Mouse (Mus musculus) limb, embryonic 11.5 days (tissue): ENCODE results near the gene Eif5. TPM values are rescaled to one million over a fixed set of nuclear protein-coding genes. Genes with fewer than 3 reads are reported as not detected.
A peak's percentile ranks its signal among the peaks of the same experiment; 100 is the strongest.

Experiments used
- ATAC-seq: fragments of 200-750 bp; cut with Nextera tagmentation; 2 replicates; pipeline ENCODE4 v1.8.0; 2017; ENCODE audit warnings: low read depth; ENCODE audit not compliant: insufficient number of reproducible peaks, low FRiP score, low TSS enrichment
- DNase-seq: peaks from one replicate; pipeline ENCODE4 v3.0.0-alpha.2; 2015; ENCODE audit warnings: low spot score
- H3K27ac ChIP-seq: fragments of 300-500 bp; sonication (generic); replicated peaks from 2 replicates; pipeline ENCODE4 v1.5.1; 2014; ENCODE audit warnings: low read depth, mild to moderate bottlenecking, low read length
- H3K27me3 ChIP-seq: fragments of 300-500 bp; sonication (generic); 2 replicates; pipeline ENCODE4 v1.6.1; 2014; ENCODE audit warnings: mild to moderate bottlenecking, low read length, mixed read lengths; ENCODE audit not compliant: control insufficient read depth, insufficient read depth
- H3K36me3 ChIP-seq: fragments of 300-500 bp; sonication (generic); 2 replicates; pipeline ENCODE4 v1.6.1; 2014; ENCODE audit warnings: mild to moderate bottlenecking, low read length, moderate library complexity, mixed read lengths; ENCODE audit not compliant: control insufficient read depth, insufficient read depth
- H3K4me1 ChIP-seq: fragments of 300-500 bp; sonication (generic); 2 replicates; pipeline ENCODE4 v1.6.1; 2014; ENCODE audit warnings: low read length, mixed read lengths; ENCODE audit not compliant: control insufficient read depth, insufficient read depth
- H3K4me2 ChIP-seq: fragments of 300-500 bp; sonication (generic); 2 replicates; pipeline ENCODE4 v1.6.1; 2014; ENCODE audit warnings: low read depth, mild to moderate bottlenecking, moderate library complexity; ENCODE audit not compliant: severe bottlenecking
- H3K4me3 ChIP-seq: fragments of 300-500 bp; sonication (generic); 2 replicates; pipeline ENCODE4 v1.5.1; 2014; ENCODE audit warnings: low read depth, low read length
- H3K9ac ChIP-seq: fragments of 300-500 bp; sonication (generic); 2 replicates; pipeline ENCODE4 v1.6.1; 2014; ENCODE audit warnings: mild to moderate bottlenecking, low read length
- H3K9me3 ChIP-seq: fragments of 300-500 bp; sonication (generic); 2 replicates; pipeline ENCODE4 v1.6.1; 2016; ENCODE audit warnings: low read length; ENCODE audit not compliant: control insufficient read depth
- WGBS: fragments of 180-500 bp; shearing (Covaris S2); extraction: QIAGEN DNeasy Blood & Tissue Kit; methylation state at CpG from one replicate; pipeline ENCODE4 v1.1.7; 2014; 5-methylcytosine and 5-hydroxymethylcytosine counted together
- polyA plus RNA-seq: library from polyadenylated mRNA; unstranded; fragments of >200 nt; fragmentation: Nextera tagmentation; extraction: Ambion mirVana; gene quantifications from 2 replicates; pipeline ENCODE4 v1.2.1, GENCODE M21; 2014

Eif5 gene
- polyA plus RNA-seq, 1 experiment from 2014 or later = 666 TPM

- H3K27ac ChIP-seq = peak within 1 kb of the TSS; percentile 79
- H3K4me2 ChIP-seq = peak within 1 kb of the TSS; percentile 82
- DNase-seq = peak; percentile 96
- H3K9ac ChIP-seq = peak within 1 kb of the TSS; percentile 97
- under 1% methylated on average over 64 of the region's 75 CpGs for WGBS
- no peaks in the 10 kb centered on the region for H3K27me3 ChIP-seq
- peak; percentile 98 for ATAC-seq
- H3K9me3 ChIP-seq = no peaks in the 10 kb centered on the region
- H3K36me3 ChIP-seq = no peaks in the 10 kb centered on the region
- H3K4me1 ChIP-seq = peaks cover 3% of the 10 kb centered on the region; the same call in 1 of the 2 replicates
- H3K4me3 ChIP-seq = peak within 1 kb of the TSS; percentile 91
Measured at GRCm38 (mm10) chr12:111574074-111574886, 36.5 kb downstream of the Eif5 start, which contains the start of gene Mark3. Gene Mark3, plus strand, starts transcription at chr12:111574523.

DNA sequence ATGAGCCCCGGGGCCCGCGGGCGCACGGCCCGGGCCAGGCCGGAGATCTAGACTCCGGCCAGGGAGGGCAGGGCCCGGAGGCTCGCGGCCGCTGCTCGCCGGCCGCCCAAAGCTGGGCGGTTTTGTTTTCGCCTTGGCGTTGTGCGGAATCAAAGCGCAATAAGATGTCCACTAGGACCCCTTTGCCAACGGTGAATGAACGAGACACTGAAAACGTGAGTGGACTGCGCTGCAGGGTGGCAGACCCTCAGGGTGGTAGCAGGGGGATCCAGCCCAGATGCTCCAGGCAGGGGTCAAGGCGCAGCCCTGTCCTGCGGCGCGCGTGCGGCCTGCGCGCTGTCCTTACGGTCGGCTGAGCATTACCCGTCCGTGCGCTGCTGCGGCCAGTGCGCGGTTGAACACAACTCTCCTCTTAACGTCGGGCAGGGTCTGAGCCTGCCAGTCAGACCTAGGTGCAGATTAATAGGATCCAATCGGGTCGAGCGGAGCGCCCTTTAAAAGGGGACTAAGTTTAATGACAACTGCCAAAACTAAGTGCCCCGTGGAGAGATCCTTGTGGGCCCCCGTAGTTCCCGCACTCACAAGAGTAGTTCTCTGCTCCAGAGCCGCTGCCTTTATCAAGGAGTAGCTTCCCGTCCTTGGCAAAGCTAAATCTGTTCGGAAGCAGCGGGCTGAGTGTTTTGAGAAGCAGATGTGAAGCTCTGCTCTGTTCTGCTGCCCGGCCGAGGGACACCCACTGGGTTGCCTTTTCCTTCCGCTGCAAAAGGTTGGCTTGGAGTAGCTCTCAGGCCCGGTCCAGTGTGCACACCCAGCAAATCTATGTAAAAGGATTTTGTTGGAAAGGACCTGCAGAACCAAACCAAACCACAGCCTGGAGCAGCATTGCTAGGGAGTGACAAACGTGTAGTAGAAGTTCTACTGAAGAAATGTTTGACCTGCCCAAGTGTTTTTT lies 37.3 kb downstream of the Eif5 start:
- Histone ChIP-seq H3K4me1 (peaks cover 3% of the 10 kb centered on the region; the same call in 1 of the 2 replicates), H3K4me2 (peak overlapping the region; percentile 82), H3K4me3 (peak overlapping the region; percentile 91), H3K27ac (peak overlapping the region; percentile 79), H3K9me3 (no peaks in the 10 kb centered on the region), H3K36me3 (no peaks in the 10 kb centered on the region), H3K9ac (peak overlapping the region; percentile 97), H3K27me3 (no peaks in the 10 kb centered on the region)
- ATAC-seq = peak; percentile 49
- under 1% methylated on average over 58 of the region's 58 CpGs for WGBS
- peak; percentile 64 for DNase-seq

DNA sequence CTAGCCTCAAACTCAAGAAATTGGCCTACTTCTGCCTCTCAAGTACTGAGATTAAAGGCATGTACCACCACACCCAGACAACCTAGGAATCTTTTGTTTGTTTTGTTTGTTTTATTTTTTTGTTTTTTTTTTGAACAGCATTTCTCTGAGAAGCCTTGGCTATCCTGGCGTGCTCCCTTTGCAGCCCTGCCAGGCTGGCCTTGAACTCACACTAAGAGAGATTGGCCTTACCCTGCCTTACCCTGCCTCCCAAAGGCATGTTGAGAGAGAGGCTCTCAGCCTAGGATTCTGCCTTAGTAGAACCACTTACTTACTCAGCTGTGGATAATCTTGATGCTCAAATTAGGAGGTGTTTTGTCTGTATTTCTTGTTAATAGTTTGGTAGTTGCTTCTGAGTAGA lies 45.2 kb downstream of the Eif5 start:
- WGBS = 100% methylated on average over 1 of the region's 1 CpGs
- no peak overlapping the region for H3K4me3 ChIP-seq

GRCm38 (mm10) chr12:111584401-111584800 lies 46.6 kb downstream of the Eif5 start:
- ATAC-seq (no peak), DNase-seq (no peak)
- H3K4me1 ChIP-seq = no peaks in the 10 kb centered on the region
- no peaks in the 10 kb centered on the region for H3K36me3 ChIP-seq
- no peak overlapping the region for H3K27ac ChIP-seq
- no peaks in the 10 kb centered on the region for H3K9me3 ChIP-seq
- H3K4me2 ChIP-seq = no peak overlapping the region
- WGBS = 88% methylated on average over 1 of the region's 1 CpGs
- H3K4me3 ChIP-seq = no peak overlapping the region
- H3K9ac ChIP-seq = no peak overlapping the region
- no peaks in the 10 kb centered on the region for H3K27me3 ChIP-seq

More for the DNA sequence above, 45.2 kb downstream of the Eif5 start:
- Histone ChIP-seq H3K27ac (no peak overlapping the region), H3K9me3 (no peaks in the 10 kb centered on the region), H3K9ac (no peak overlapping the region), H3K27me3 (no peaks in the 10 kb centered on the region), H3K36me3 (no peaks in the 10 kb centered on the region), H3K4me2 (no peak overlapping the region), H3K4me1 (no peaks in the 10 kb centered on the region)
- ATAC-seq = no peak
- no peak for DNase-seq

GRCm38 (mm10) chr12:111587252-111587651 lies 49.4 kb downstream of the Eif5 start:
- Histone ChIP-seq H3K4me2 (no peak overlapping the region), H3K4me1 (no peaks in the 10 kb centered on the region), H3K9ac (no peak overlapping the region), H3K27ac (no peak overlapping the region), H3K36me3 (no peaks in the 10 kb centered on the region), H3K9me3 (no peaks in the 10 kb centered on the region), H3K4me3 (no peak overlapping the region), H3K27me3 (no peaks in the 10 kb centered on the region)
- no peak for ATAC-seq
- WGBS = 87% methylated on average over 12 of the region's 12 CpGs
- DNase-seq = no peak

- Histone ChIP-seq H3K27me3 (no peaks in the 10 kb centered on the region), H3K4me3 (no peak overlapping the region), H3K9ac (no peak overlapping the region), H3K4me2 (no peak overlapping the region), H3K27ac (no peak overlapping the region), H3K9me3 (no peaks in the 10 kb centered on the region), H3K36me3 (peaks cover 12% of the 10 kb centered on the region; the same call in 1 of the 2 replicates), H3K4me1 (no peaks in the 10 kb centered on the region)
- 92% methylated on average over 14 of the region's 14 CpGs for WGBS
- no peak for ATAC-seq
- no peak for DNase-seq
Measured at GRCm38 (mm10) chr12:111592407-111593021, 54.7 kb downstream of the Eif5 start.

- Histone ChIP-seq H3K9ac (no peak overlapping the region), H3K9me3 (no peaks in the 10 kb centered on the region), H3K4me2 (no peak overlapping the region), H3K4me3 (no peak overlapping the region), H3K27ac (no peak overlapping the region), H3K4me1 (no peaks in the 10 kb centered on the region), H3K36me3 (peaks cover 16% of the 10 kb centered on the region; the same call in 1 of the 2 replicates), H3K27me3 (no peaks in the 10 kb centered on the region)
- ATAC-seq = no peak
- 89% methylated on average over 2 of the region's 2 CpGs for WGBS
- DNase-seq = no peak
Measured at GRCm38 (mm10) chr12:111593775-111594174, 56.0 kb downstream of the Eif5 start.
